Mouse (Mus musculus) midbrain, embryonic 10.5 days (tissue): Measurements from ENCODE around the gene Ntrk3. TPM values are rescaled to one million over a fixed set of nuclear protein-coding genes. Genes with fewer than 3 reads are reported as not detected.

Experiments used
- DNase-seq: peaks from one replicate; pipeline ENCODE4 v3.0.0-alpha.2; 2017; ENCODE audit warnings: low spot score
- H3K27ac ChIP-seq: fragments of 300-500 bp; sonication (generic); replicated peaks from 2 replicates; pipeline ENCODE4 v1.5.1; 2016; ENCODE audit warnings: mild to moderate bottlenecking
- H3K27me3 ChIP-seq: fragments of 300-500 bp; sonication (generic); 2 replicates; pipeline ENCODE4 v1.6.1; 2016; ENCODE audit warnings: low read depth, mild to moderate bottlenecking; ENCODE audit not compliant: poor library complexity, severe bottlenecking
- H3K36me3 ChIP-seq: fragments of 300-500 bp; sonication (generic); 2 replicates; pipeline ENCODE4 v1.6.1; 2016; ENCODE audit warnings: mild to moderate bottlenecking, moderate library complexity
- H3K4me1 ChIP-seq: fragments of 300-500 bp; sonication (generic); 2 replicates; pipeline ENCODE4 v1.6.1; 2016
- H3K4me3 ChIP-seq: fragments of 300-500 bp; sonication (generic); 2 replicates; pipeline ENCODE4 v1.5.1; 2016; ENCODE audit warnings: mild to moderate bottlenecking, moderate library complexity
- H3K9me3 ChIP-seq: fragments of 300-500 bp; sonication (generic); replicated peaks from 2 replicates; pipeline ENCODE4 v1.6.1; 2016; ENCODE audit warnings: mild to moderate bottlenecking
- WGBS: fragments of 180-500 bp; shearing (Covaris S2); methylation state at CpG from one replicate; pipeline ENCODE4 v1.1.7; 2016; 5-methylcytosine and 5-hydroxymethylcytosine counted together
- polyA plus RNA-seq: library from polyadenylated mRNA; unstranded; fragments of >200 nt; fragmentation: Nextera tagmentation; extraction: Ambion mirVana; gene quantifications from 2 replicates; pipeline ENCODE4 v1.2.1, GENCODE M21; 2016

The Ntrk3 gene
- polyA plus RNA-seq, 1 experiment from 2014 or later = 2.1 TPM

DNA sequence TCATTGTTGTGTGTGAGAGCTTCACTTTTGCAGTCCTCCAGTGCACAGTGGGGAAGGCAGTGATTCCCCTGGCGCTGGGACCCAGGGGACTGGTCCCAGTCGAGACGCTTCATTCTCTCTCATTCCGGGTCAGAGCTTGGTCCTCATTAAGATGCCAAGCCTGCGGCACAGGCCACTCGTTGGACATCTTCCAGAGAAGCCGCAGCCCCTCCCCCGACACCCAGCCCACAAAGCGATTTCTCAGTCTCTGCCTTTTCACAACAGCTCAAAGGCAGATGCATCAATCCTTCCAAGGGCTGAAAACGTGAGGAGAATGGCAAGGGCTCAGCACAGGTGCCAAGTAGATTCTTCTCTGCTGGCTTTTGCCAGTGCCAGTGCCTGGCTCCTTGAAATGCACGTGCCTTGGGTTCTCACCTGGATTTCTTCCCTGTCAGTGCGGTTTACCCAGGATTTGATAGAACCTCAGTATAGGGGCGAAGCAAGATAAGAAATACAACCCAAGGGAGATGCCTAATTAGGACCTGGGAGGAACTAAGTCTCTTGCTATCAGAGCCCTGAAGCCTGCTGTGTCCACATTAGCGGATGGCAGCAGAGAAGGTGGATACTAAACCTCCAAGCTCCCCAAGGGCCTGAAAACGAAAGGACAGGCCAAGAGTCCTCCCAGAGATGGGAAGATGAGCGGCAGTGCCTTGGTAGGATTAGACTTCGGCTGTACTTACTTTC, 546.7 kb downstream of the Ntrk3 start:
- DNase-seq = peak; percentile 39
- Histone ChIP-seq H3K27me3 (peaks cover 5% of the 10 kb centered on the region; the same call in 1 of the 2 replicates), H3K36me3 (no peaks in the 10 kb centered on the region), H3K27ac (peak overlapping the region; percentile 61; the same call in 1 of the 2 replicates), H3K4me3 (peak overlapping the region; percentile 21; the same call in 1 of the 2 replicates), H3K9me3 (no peaks in the 10 kb centered on the region), H3K4me1 (peaks cover 17% of the 10 kb centered on the region)
- 27% methylated on average over 17 of the region's 17 CpGs for WGBS

DNA sequence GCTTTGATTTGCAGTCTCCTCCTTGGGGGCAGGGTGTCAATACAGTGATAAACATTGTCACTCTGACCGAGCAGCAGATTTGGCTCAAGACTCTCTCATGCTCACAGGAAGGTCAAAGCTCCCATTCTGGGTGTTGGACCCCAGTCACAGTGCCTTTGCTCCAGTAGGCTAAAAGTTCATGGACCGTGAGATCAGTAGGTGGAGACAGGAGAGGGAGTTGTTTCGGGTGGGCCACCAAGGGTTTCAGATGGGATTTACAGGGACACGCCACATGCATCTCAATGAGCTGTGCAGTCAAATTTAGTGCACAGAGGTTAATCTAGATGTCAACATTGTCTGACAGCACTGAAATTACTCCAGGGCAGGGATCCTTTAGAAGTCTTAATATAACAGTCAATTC, 552.2 kb downstream of the Ntrk3 start:
- 64% methylated on average over 4 of the region's 4 CpGs for WGBS
- H3K9me3 ChIP-seq = no peaks in the 10 kb centered on the region
- no peak for DNase-seq
- H3K4me1 ChIP-seq = peaks cover 14% of the 10 kb centered on the region
- no peaks in the 10 kb centered on the region for H3K36me3 ChIP-seq
- H3K4me3 ChIP-seq = no peak overlapping the region
- no peak overlapping the region for H3K27ac ChIP-seq
- H3K27me3 ChIP-seq = peaks cover 5% of the 10 kb centered on the region; the same call in 1 of the 2 replicates

DNA sequence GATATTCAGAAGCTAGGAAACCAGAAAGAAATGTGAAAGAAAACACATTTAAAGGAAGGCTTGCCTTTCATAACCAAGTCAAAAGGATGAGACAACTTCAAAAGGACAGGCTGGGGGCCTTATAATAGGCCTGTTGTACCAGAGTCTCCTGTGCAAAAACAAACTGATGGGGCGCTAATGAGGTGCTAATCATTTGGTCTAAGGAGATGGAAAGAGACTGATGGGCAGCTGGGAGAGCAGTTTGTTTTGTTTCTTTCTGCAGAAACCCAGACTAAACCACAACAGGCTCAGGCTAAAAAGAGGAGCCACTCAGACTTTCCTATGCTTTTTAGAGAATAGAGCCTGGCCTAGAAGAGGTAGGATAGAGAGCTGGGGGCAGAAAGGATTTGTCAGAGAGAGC, 554.4 kb downstream of the Ntrk3 start:
- H3K36me3 ChIP-seq = no peaks in the 10 kb centered on the region
- H3K27me3 ChIP-seq = no peaks in the 10 kb centered on the region; the same call in 1 of the 2 replicates
- H3K4me3 ChIP-seq = no peak overlapping the region
- no peaks in the 10 kb centered on the region for H3K9me3 ChIP-seq
- DNase-seq = no peak
- 29% methylated on average over 1 of the region's 1 CpGs for WGBS
- peaks cover 9% of the 10 kb centered on the region; the same call in 1 of the 2 replicates for H3K4me1 ChIP-seq
- no peak overlapping the region for H3K27ac ChIP-seq

DNA sequence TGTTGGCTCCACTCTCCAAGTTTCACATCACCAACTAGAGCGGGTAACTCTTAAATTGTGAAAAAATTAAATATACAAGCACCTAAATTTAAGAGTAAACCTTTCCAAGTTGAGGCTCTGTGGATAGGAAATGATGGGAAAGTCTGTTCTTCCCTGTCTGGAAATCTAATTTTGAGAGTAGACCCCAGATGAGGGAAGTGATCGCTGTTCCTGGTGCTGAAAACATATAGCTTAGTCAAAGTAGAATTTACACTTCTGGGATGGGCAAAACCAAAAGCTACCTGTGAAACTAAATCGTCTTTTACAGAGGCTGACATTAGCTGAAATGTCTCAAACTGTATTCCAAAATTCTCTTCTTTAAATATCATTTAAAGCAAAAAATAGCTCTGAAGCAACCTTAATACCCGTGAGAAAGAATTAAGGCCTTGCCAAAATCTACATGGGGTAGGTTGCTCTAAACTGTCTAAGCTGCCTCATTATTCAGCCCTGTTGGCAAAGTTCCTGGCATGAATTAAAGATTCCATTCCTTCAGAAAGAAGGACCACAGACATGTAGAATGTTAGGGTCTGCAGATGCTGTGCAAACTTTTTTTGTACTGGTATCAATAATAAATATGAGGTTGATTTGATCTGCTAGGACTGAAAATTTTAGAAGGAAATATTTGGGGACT, 557.7 kb downstream of the Ntrk3 start:
- 0 out of 2 replicates have a peak, but pooled peaks cover under 1% of the 10 kb centered on the region for H3K4me1 ChIP-seq
- H3K36me3 ChIP-seq = no peaks in the 10 kb centered on the region
- WGBS = 83% methylated on average over 4 of the region's 4 CpGs
- H3K27me3 ChIP-seq = no peaks in the 10 kb centered on the region
- H3K27ac ChIP-seq = no peak overlapping the region
- H3K4me3 ChIP-seq = no peak overlapping the region
- no peaks in the 10 kb centered on the region for H3K9me3 ChIP-seq
- no peak for DNase-seq

DNA sequence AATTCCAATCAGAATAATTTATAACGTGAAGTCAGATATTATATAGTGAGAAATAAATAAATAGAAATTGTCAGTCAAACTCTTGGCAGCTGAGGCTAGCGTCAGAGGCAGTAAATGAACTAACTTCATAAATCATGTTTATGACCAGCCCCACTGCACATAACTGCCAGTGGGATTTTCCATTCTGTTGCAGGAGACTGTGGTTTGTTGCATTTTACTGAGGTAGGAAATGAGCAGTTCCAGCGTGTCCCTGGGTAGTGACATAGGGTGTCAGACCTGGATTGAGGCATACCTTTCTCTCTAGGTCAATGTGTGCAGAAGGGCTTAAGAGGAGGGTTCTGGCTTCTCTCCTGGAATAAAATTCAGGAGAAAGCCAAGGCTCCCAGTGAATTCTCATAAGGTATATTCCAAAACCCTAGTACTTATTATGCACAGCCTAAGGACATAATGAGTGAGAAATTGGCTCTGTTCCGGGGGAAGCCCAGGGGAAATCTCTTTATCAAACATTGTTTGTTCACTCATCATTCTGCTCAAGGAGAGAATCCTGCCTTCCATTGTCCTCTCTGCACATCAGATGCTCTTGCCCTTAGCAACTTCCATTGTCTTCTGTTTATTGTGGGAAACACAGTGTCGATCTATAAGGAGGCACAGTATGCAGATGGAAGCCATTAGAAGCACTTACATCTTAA, 565.4 kb downstream of the Ntrk3 start:
- no peak overlapping the region for H3K4me3 ChIP-seq
- 83% methylated on average over 5 of the region's 5 CpGs for WGBS
- H3K4me1 ChIP-seq = no peaks in the 10 kb centered on the region
- no peaks in the 10 kb centered on the region for H3K27me3 ChIP-seq
- no peak overlapping the region for H3K27ac ChIP-seq
- H3K9me3 ChIP-seq = no peaks in the 10 kb centered on the region
- DNase-seq = no peak
- H3K36me3 ChIP-seq = no peaks in the 10 kb centered on the region

DNA sequence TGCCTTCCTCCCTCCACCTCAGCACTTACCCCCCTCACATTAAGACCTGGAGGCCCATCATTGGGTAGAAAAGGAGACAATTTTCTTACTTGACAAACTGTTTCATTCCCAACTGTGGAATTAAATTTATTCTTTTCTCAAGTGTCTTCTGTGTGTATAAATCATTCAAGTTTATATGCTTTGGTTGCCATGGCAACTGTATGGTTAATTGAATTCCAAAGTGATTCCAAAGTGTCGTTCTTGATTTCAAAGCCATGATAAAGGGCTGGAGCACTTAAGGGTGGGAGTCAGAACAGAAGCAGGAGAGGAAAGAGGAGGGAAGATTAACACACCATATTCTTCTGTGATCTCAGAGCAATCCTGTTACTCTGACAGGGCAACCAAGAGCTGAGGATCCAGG, 572.3 kb downstream of the Ntrk3 start:
- no peaks in the 10 kb centered on the region for H3K27me3 ChIP-seq

DNA sequence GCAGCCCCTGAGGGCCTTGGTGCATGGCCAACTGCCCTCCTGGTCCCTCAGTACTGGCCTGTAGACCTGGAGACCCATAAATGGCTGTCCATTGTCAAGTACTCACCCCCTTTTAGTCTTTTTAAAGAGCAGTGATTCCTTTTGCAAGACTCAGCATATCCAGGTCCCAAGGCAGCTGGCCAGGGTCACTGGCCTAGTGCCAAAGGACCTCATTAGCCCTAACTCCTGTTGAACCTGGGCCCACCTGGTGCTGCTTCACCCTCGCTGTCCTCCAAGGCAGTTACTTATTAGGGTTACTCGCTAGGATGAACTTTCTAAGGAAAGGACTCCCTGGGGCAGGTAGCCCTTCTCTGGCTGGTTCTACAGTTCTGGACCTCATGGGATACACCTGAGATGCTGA, 579.9 kb downstream of the Ntrk3 start:
- WGBS = 93% methylated on average over 2 of the region's 2 CpGs
- Histone ChIP-seq H3K4me3 (no peak overlapping the region), H3K27me3 (no peaks in the 10 kb centered on the region), H3K27ac (no peak overlapping the region), H3K36me3 (no peaks in the 10 kb centered on the region), H3K4me1 (no peaks in the 10 kb centered on the region), H3K9me3 (no peaks in the 10 kb centered on the region)
- DNase-seq = no peak

More for the DNA sequence above, 572.3 kb downstream of the Ntrk3 start:
- Histone ChIP-seq H3K36me3 (no peaks in the 10 kb centered on the region), H3K9me3 (no peaks in the 10 kb centered on the region), H3K4me3 (no peak overlapping the region), H3K27ac (no peak overlapping the region), H3K4me1 (no peaks in the 10 kb centered on the region)
- DNase-seq = no peak
- 51% methylated on average over 1 of the region's 1 CpGs for WGBS

DNA sequence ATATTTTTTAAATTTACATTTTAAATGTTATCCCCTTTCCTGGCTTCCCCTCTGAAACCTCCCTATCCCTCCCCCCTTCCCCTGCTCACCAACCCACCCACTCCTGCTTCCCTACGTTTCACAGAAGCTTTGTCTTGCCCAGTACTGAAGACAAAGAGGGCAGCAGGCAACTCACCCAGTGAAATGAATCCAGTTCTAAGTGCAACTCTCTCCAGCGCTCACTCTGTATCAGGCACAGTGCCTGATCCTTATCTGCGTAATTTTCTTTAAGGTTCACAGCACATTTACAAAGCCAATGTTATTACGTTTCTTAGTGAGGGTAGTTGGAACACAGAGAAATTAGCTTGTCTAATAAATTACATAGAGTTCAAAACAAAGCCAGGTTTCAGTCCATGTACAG, 592.6 kb downstream of the Ntrk3 start:
- DNase-seq = no peak
- 56% methylated on average over 4 of the region's 4 CpGs for WGBS
- Histone ChIP-seq H3K27me3 (no peaks in the 10 kb centered on the region), H3K36me3 (no peaks in the 10 kb centered on the region), H3K4me3 (no peak overlapping the region), H3K4me1 (no peaks in the 10 kb centered on the region), H3K9me3 (no peaks in the 10 kb centered on the region), H3K27ac (no peak overlapping the region)

DNA sequence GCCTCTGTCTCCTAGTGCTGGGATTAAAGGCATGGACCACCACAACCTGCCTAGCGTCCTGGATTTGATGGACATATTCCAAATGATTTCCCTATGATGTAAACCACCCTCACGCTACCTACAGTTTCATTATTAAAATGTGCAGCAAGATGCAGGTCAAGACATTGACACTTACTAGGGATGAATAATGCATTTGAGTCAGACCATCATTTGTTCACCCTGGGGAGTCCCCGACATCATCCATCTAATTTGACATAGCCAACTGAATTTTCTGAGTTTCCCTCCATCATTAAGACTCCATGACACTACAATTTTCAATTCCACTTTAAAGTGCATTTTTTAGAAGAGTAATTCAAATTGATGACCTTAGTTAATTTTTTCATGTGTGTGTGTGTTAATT, 593.0 kb downstream of the Ntrk3 start:
- 86% methylated on average over 3 of the region's 3 CpGs for WGBS
- H3K4me3 ChIP-seq = no peak overlapping the region
- H3K9me3 ChIP-seq = no peaks in the 10 kb centered on the region
- H3K36me3 ChIP-seq = no peaks in the 10 kb centered on the region
- H3K27ac ChIP-seq = no peak overlapping the region
- DNase-seq = no peak
- no peaks in the 10 kb centered on the region for H3K27me3 ChIP-seq
- H3K4me1 ChIP-seq = no peaks in the 10 kb centered on the region

DNA sequence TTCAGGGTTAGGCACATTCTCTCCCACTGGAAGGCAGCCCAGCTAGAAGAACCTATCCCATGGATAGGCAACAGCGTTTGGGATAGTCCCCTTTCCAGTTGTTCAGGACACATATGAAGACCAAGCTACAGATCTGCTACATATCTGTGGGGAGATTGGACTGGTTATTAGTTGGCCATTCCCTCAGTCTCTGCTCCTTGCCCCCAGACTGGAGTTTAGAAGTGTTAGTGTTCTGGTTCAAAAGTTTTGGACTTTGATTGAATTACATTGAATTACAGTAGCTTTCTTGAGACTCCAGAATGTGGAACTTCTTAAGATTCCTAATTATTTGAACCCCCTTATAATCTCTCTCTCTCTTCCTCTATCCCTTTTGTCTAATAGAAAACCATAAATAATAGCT, 607.8 kb downstream of the Ntrk3 start:
- H3K36me3 ChIP-seq = no peaks in the 10 kb centered on the region
- no peak overlapping the region for H3K27ac ChIP-seq
- no peaks in the 10 kb centered on the region for H3K27me3 ChIP-seq
- no peak overlapping the region for H3K4me3 ChIP-seq
- no peaks in the 10 kb centered on the region for H3K4me1 ChIP-seq
- H3K9me3 ChIP-seq = no peaks in the 10 kb centered on the region
- 81% methylated on average over 1 of the region's 1 CpGs for WGBS
- no peak for DNase-seq
